Mouse (Mus musculus) erythroid progenitor cell, adult 5-6 weeks (primary cell): ENCODE measurements at regions not wholly inside any gene's neighbourhood (a gene's known extent, or its start where the extent isn't known, plus 50 kb on each side); places are given as distances from the start of the nearest gene placed in this dataset.

Experiments used
- ATAC-seq: replicated peaks from 2 replicates; pipeline ENCODE4 v1.8.0; 2016; ENCODE audit warnings: moderate number of reproducible peaks, mild to moderate bottlenecking, moderate TSS enrichment, inconsistent platforms; ENCODE audit not compliant: poor library complexity, low FRiP score, severe bottlenecking

- no peak for ATAC-seq
Observed at GRCm38 (mm10) chr1:36017656-36018055, 50.5 kb upstream of the Hs6st1 start.
